ENCODE assay signal across 23 mouse cellular contexts in genomic region chr5:5838767-5839166, GRCm38 (mm10).
"Had no signal": no experiment of that assay in that cellular context is flagged by ENCODE, and none has a peak within 500 bp of the region (broad histone marks: within the 10 kb centered on the region; RNA-seq: fewer than 3 reads in every experiment).

No protein-coding gene starts in this region.

- H3K27me3 ChIP-seq: liver, embryonic 15.5 days; midbrain, embryonic 12.5 days; neural tube, embryonic 13.5 days; neural tube, embryonic 15.5 days; stomach, embryonic 15.5 days had no signal

- H3K36me3 ChIP-seq: liver, embryonic 15.5 days; midbrain, embryonic 10.5 days; midbrain, embryonic 12.5 days; neural tube, embryonic 13.5 days; neural tube, embryonic 15.5 days; stomach, embryonic 15.5 days had no signal

- H3K4me3 ChIP-seq: liver, embryonic 15.5 days; midbrain, embryonic 10.5 days; midbrain, embryonic 12.5 days; myocyte; neural tube, embryonic 13.5 days; neural tube, embryonic 15.5 days; stomach, embryonic 15.5 days had no signal

- H3K4me2 ChIP-seq: liver, embryonic 15.5 days; lung, embryonic 14.5 days; midbrain, embryonic 12.5 days; neural tube, embryonic 13.5 days; neural tube, embryonic 15.5 days; stomach, embryonic 15.5 days had no signal

- DNase-seq: lung, adult 18-20 months; lung, embryonic 14.5 days; lung, postnatal 10 days; lung, postnatal 36 days; midbrain, embryonic 14.5 days; retina, postnatal 1 day; right cerebral cortex, adult 18-20 months; right cerebral cortex, postnatal 25 days; right cerebral cortex, postnatal 4 days; spleen, adult 18-20 months; thymus, adult 2 months; thymus, postnatal 25 days; thymus, postnatal 4 days had no signal

- H3K4me1 ChIP-seq: liver, embryonic 15.5 days; midbrain, embryonic 10.5 days; midbrain, embryonic 12.5 days; neural tube, embryonic 13.5 days; neural tube, embryonic 15.5 days; stomach, embryonic 15.5 days had no signal

- H3K27ac ChIP-seq: liver, embryonic 15.5 days; macrophage; midbrain, embryonic 10.5 days; midbrain, embryonic 12.5 days; neural tube, embryonic 13.5 days; neural tube, embryonic 15.5 days; stomach, embryonic 15.5 days; stomach, postnatal 0 days had no signal

- ATAC-seq: midbrain, embryonic 16.5 days had no signal

- H3K9me3 ChIP-seq: liver, embryonic 15.5 days; midbrain, embryonic 10.5 days; midbrain, embryonic 12.5 days; neural tube, embryonic 13.5 days; neural tube, embryonic 15.5 days; stomach, embryonic 15.5 days had no signal

- H3K9ac ChIP-seq: liver, embryonic 15.5 days; lung, embryonic 14.5 days; midbrain, embryonic 12.5 days; neural tube, embryonic 13.5 days; neural tube, embryonic 15.5 days; stomach, embryonic 15.5 days had no signal
